Comparison of ENCODE assay signal across 19 mouse cellular contexts in the genomic region with DNA sequence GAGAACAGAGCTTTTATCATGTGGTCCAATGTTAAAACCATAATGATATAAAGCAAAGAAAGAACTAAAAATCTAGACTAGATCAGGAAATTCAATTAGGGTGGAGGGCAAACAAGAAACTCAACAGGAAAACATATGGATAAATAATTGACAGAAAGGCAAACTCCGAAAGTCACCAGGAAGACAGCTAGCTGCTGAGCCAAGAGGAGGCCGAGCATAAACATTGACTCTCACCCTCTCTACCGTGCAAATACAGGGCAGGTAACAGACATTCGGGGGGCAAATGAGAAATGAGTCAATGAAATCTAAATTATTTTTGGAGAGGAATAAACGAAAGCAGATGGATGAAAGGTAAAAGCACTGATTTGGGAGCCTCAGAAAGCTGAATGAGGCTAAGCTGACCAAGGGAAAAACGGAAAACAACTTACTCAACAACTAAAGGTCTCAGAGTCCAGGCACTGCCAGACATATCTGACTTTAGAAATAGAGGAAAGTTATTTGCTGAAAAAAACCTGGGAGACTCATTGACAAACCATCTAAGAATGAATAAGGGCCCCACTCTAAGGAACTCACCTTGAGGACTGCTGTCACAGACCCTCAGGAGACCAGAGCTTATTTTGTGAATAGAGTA.
"Had no signal": no experiment of that assay in that cellular context is flagged by ENCODE, and none has a peak within 500 bp of the region (broad histone marks: within the 10 kb centered on the region; RNA-seq: fewer than 3 reads in every experiment).

No protein-coding gene starts in this region.

- H3K36me3 ChIP-seq: intestine, embryonic 15.5 days; midbrain, embryonic 15.5 days; neural tube, embryonic 12.5 days; neural tube, embryonic 15.5 days had no signal

- H3K4me2 ChIP-seq: intestine, embryonic 15.5 days; limb, embryonic 12.5 days; limb, embryonic 15.5 days; lung, embryonic 14.5 days; midbrain, embryonic 12.5 days; midbrain, embryonic 15.5 days; neural tube, embryonic 12.5 days; neural tube, embryonic 15.5 days had no signal

- H3K9ac ChIP-seq: intestine, embryonic 15.5 days; limb, embryonic 12.5 days; limb, embryonic 15.5 days; lung, embryonic 14.5 days; midbrain, embryonic 12.5 days; midbrain, embryonic 15.5 days; neural tube, embryonic 12.5 days; neural tube, embryonic 15.5 days had no signal

- DNase-seq: kidney, adult 11 months; kidney, postnatal 14 days; left cerebral cortex, postnatal 4 days; lung, embryonic 14.5 days; retina, postnatal 1 day; right cerebral cortex, postnatal 25 days; thymus, adult 2 months; thymus, postnatal 14 days; thymus, postnatal 4 days had no signal

- H3K9me3 ChIP-seq: intestine, embryonic 15.5 days; limb, embryonic 12.5 days; limb, embryonic 15.5 days; midbrain, embryonic 12.5 days; midbrain, embryonic 15.5 days; neural tube, embryonic 12.5 days; neural tube, embryonic 15.5 days had no signal

- H3K27me3 ChIP-seq: intestine, embryonic 15.5 days; limb, embryonic 12.5 days; limb, embryonic 15.5 days; midbrain, embryonic 12.5 days; midbrain, embryonic 15.5 days; neural tube, embryonic 12.5 days; neural tube, embryonic 15.5 days had no signal

- H3K27ac ChIP-seq: intestine, embryonic 15.5 days; limb, embryonic 12.5 days; limb, embryonic 15.5 days; macrophage; midbrain, embryonic 12.5 days; midbrain, embryonic 15.5 days; neural tube, embryonic 12.5 days; neural tube, embryonic 15.5 days had no signal

- H3K4me3 ChIP-seq: intestine, embryonic 15.5 days; limb, embryonic 12.5 days; limb, embryonic 15.5 days; midbrain, embryonic 12.5 days; midbrain, embryonic 15.5 days; neural tube, embryonic 12.5 days; neural tube, embryonic 15.5 days had no signal

- ATAC-seq: hindbrain, embryonic 16.5 days; intestine, embryonic 15.5 days; lung, postnatal 0 days; midbrain, embryonic 15.5 days had no signal

- H3K4me1 ChIP-seq: intestine, embryonic 15.5 days; limb, embryonic 15.5 days; midbrain, embryonic 12.5 days; midbrain, embryonic 15.5 days; neural tube, embryonic 12.5 days; neural tube, embryonic 15.5 days had no signal
